Mouse (Mus musculus): ENCODE measurements at regions not wholly inside any gene's neighbourhood (a gene's known extent, or its start where the extent isn't known, plus 50 kb on each side); places are given as distances from the start of the nearest gene placed in this dataset.

GRCm38 (mm10) chr5:78621987-78622854, 1214.4 kb upstream of the Igfbp7 start:
- peak; percentile 2 to 5 for DNase-seq (ENCODE audit: low spot score in 2 of 2)

GRCm38 (mm10) chr5:78608317-78608716, 1200.5 kb upstream of the Igfbp7 start:
- no peak for DNase-seq (ENCODE audit: low spot score in 2 of 2)

- no peak for DNase-seq (ENCODE audit: low spot score in 2 of 2)
Measured at GRCm38 (mm10) chr5:78602599-78602998, 1194.8 kb upstream of the Igfbp7 start.

- DNase-seq (ENCODE audit: low spot score in 2 of 2) = peak; percentile 84 to 91
Measured at GRCm38 (mm10) chr5:78584823-78585222, 1177.0 kb upstream of the Igfbp7 start.

GRCm38 (mm10) chr5:78556946-78557345, 1149.1 kb upstream of the Igfbp7 start:
- DNase-seq (ENCODE audit: low spot score in 2 of 2) = no peak

GRCm38 (mm10) chr5:78535308-78535707, 1127.5 kb upstream of the Igfbp7 start:
- DNase-seq (ENCODE audit: low spot score in 2 of 2) = no peak
